Mouse (Mus musculus): ENCODE measurements around the gene Il11ra2.
"Not testable (repeated sequence)": the region's sequence is repeated elsewhere in the genome, so short reads cannot be mapped to it uniquely, and the experiment has no call there.

Gene Il11ra2

DNA sequence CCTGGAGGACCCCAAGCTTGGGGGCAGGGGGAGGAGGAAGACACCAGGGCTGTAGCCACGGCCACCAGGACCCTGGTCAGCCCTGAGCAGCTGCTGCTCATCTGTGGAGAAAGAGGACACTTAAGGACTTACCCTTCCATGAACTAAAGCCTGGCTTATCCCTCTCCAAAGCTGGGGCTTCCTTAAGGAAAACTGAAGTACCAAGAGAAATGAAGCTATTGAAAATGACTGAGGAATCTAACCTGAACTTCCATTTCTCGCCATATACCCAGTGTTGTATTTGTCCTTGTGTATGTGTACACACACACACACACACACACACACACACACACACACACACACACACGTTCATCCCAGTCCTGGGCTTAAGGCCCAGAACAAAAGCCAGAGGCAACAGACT, at the start of gene Il11ra2:
Gene Il11ra2, minus strand, starts transcription at position 101 of the 400 bp plus-strand sequence.
- in situ Hi-C loops (cut with MboI; ENCODE audit: low sequenced_read_pairs): not testable (repeated sequence)

DNA sequence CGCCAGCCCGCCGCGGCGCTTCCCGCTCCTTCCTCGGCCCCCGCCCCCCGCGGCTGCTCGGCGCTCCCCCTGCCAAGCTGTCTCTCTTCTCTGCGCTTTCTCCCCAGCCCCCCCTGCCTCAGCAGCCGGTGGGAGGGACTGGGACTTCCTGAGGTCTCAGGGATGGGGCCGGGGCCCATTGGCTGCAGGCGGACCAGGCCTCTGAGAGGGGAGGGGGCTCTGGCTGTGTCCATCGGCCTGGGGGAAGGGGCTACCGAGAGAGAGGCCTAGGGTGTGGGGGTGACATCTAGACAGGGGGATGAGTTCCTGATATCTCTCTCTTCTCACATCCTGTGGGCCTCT, 20.5 kb upstream of the Il11ra2 start:
- in situ Hi-C loops (cut with MboI; ENCODE audit: low sequenced_read_pairs): not testable (repeated sequence)

DNA sequence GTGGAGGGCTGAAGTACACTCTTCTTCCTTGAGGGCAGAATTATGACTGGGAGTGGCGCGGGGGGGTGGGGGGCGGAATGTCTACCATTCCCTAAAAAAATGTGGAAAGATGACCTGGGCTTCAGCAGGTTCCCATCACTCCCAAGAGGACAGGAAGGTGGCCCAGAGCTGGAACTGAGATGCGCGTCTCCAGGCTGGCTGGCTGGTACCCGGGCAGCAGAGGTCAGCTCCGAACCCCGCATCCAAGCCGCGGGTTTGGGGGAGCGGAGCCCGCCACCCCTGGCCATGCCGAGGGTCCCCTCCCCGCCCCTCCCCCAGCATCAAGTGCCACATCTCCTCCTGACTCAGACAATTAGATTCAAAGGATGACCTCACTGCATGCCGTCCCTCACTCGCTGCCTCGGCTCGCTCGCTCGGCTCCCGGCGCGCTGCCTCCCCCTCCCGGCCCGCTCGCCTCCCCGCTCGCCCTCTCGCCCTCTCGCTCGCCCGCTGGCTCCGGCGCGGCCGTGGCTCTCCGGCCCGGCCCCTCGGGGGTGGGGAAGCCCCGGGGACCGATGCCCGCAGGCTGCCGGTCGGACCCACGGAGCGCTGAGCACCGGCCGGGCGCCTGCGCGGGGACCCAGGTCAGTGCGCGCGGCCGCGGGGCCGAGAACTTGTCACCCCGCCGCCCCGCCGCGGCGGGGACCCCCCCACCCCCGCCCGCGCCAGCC, 19.9 kb upstream of the Il11ra2 start:
- in situ Hi-C loops (cut with MboI; ENCODE audit: low sequenced_read_pairs): not testable (repeated sequence)

DNA sequence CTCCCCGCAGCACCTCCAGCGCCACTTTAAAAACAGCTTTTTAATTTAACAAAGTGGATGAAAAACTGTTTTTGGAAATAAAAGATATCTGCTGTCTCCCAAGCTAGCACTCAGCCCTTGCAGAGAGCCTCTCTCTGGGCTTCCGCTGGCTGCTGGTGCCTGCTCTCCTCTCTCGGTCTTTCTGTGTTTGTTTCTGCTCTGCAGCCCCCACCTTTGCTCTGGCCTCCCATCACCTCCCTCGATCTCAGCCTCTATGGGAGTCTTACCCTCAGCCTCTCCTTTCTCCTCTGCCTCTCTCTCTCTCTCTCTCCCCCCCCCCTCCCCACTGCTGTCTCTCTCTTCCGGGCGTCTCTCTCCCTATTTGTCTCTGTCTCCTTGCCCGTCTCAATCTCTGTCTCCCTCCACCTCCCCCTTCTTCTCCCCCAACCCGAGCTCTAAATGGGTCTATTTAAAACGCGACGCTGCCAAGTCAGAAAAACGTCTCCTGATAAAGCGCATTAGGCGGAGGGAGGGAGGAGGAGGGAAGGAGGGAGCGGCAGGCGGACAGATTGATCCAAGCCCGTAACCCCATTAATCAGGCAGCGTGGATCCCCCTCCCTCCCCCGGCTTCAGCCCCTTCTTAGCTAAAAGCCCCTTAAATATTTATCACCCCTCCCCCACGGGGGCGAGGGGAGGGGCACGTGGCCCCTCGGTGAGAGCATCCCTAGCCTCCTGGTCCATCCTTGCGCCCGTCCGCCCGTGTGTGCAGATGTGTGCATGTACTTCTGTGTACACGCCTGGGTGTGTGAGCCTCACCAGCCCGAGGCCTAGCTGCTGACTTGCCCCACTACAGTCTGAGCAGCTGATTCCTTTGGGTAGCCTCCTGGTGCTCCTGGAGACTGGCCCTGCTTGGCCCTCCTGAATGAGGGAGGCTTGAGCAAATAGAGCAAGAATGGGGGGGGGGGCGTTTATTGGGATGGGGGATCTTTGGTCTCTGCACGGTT, 19.0 kb upstream of the Il11ra2 start:
- in situ Hi-C loops (cut with MboI; ENCODE audit: low sequenced_read_pairs): not testable (repeated sequence)

DNA sequence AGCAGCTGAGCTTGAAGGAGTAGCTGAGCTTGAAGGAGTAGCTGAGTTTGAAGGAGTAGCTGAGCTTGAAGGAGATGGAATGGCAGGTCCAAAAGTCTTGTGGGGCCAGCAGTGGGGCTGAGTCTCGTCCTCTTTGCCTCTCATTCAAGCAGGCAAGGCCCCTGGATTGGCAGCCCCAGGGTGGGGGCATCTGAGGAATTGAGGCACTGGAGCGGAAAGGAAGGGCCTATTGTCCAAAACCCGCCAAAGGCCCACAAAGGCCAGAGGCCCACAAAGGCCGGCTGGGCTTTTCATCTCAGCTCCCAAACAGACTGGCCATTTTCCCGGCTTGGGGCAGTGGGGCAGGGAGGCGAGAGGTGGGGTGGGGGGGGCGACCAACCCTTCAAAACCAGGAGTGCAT, 17.7 kb upstream of the Il11ra2 start:
- in situ Hi-C loops (cut with MboI; ENCODE audit: low sequenced_read_pairs): not testable (repeated sequence)

DNA sequence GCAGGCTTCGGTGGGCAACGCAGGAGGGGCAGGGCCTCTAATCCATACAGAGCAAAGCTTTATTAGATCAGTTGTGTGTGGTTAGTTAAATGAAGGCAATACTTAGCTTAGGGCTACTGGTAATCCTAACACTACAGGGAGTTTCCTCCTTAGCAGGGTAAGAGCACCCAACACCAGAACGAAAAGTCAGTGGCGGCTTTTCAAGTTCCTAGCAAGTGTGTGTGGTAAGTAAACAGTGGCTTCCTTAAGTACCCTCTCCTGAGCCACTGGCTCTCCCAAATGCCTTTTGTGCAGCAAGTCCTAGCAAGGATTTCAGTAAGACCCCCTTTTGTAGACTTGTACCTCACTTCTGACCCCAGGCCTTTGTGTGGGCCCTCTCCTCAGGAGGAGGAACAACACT, 13.7 kb upstream of the Il11ra2 start:
- in situ Hi-C loops (cut with MboI; ENCODE audit: low sequenced_read_pairs): not testable (repeated sequence)

DNA sequence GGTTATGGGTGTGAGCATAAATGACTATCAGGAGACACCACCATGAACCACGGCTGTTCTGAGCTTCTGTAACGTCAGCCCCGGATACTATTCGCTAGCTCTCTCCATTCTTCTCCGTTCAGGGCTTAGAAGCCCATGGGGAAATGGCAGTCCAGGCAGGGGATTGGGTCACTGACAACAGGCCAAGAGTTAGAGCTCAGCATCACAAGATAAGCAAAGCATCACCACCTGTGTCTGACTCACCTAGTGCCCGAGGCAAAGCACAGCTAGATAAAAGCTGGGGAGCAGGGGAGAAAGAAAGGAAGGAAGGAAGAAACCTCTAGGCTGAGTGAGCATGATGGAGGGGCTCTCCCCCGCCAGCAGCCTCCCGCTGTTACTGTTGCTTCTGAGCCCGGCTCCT, 6.7 kb downstream of the Il11ra2 start, which contains the start of gene Ccl27b:
Gene Ccl27b, plus strand, starts transcription at position 301 of the 400 bp plus-strand sequence.
- in situ Hi-C loops (cut with MboI; ENCODE audit: low sequenced_read_pairs): not testable (repeated sequence)

DNA sequence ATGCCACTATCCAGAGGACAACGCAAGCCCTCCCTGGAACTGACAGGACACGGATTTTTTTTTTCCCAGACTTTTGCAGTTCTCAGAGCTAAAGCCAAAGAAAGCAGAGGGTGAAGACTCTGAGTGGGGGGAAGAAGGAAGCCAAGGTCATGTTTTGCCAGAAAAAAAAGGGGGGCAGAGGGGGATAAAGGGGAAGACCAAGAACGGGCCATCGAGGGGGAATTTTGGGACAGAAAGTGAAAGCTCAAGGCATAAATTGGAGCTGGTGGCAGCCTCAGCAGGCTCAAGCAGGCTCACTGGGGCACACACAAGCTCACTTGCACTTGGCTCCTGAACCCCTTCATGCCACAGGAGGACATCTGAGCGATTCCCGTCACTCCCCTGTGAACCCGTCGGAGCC, 32.3 kb downstream of the Il11ra2 start, which contains the start of gene Gm2564:
Gene Gm2564, plus strand, starts transcription at position 301 of the 400 bp plus-strand sequence.
- in situ Hi-C loops (cut with MboI; ENCODE audit: low sequenced_read_pairs): not testable (repeated sequence)

DNA sequence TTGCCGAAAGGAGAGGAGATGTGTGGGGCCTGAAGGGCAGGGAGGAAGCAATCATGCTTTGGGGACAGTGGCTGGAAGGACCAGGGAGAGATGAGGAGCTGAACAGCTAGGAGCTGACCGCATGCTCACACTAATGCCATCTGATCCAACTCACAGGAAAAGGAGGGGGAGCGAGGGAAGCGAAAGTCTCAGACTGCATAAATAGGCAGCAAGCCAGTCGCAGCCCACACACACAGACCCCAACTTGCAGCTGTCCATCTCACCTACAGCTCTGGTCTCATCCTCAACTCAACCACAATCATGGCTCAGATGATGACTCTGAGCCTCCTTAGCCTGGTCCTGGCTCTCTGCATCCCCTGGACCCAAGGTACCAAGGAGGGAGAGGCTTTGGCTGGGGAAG, 49.8 kb downstream of the Il11ra2 start, which contains the start of gene Gm10591:
Gene Gm10591, plus strand, starts transcription at position 301 of the 400 bp plus-strand sequence.
- in situ Hi-C loops (cut with MboI; ENCODE audit: low sequenced_read_pairs): not testable (repeated sequence)
